Mouse (Mus musculus): ENCODE results near the gene Nop2. TPM values are rescaled to one million over a fixed set of nuclear protein-coding genes. Genes with fewer than 3 reads are reported as not detected.

Gene Nop2
- polyA plus RNA-seq, 1 experiment from 2014 or later, result 35.0 TPM

DNA sequence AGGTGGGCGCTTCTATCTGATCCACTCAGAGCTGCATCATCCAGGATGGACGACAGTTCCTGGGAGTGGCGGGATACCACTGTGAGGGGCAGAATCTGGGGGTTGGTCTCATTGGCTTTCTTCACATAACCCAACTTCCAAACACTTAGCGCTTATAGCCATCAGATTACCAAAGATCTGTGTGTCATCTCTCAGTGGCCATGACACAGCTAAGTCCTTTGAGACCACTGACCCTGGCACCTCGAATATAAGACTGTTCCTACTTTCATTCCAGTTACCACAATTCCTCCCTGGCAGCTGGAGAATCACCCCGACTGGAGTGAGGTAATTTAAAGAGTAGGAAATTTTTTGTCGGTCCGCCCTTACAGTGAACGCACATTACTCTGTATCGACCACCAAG, 54.5 kb downstream of the Nop2 start:
- no peaks in the 10 kb centered on the region for H3K9me3 ChIP-seq (replicated peaks)
- H3K4me2 ChIP-seq, result no peak overlapping the region
- no peak overlapping the region for H3K4me3 ChIP-seq
- 92% methylated on average over 10 of the region's 10 CpGs for WGBS
- no peaks in the 10 kb centered on the region for H3K27me3 ChIP-seq
- no peak overlapping the region for H3K9ac ChIP-seq
- no peak for ATAC-seq (replicated peaks; ENCODE audit: insufficient number of reproducible peaks, insufficient read depth, low FRiP score, low read depth)
- peaks cover 83% of the 10 kb centered on the region for H3K36me3 ChIP-seq
- H3K27ac ChIP-seq, result no peak overlapping the region
- H3K4me1 ChIP-seq (replicated peaks), result peaks cover 11% of the 10 kb centered on the region

DNA sequence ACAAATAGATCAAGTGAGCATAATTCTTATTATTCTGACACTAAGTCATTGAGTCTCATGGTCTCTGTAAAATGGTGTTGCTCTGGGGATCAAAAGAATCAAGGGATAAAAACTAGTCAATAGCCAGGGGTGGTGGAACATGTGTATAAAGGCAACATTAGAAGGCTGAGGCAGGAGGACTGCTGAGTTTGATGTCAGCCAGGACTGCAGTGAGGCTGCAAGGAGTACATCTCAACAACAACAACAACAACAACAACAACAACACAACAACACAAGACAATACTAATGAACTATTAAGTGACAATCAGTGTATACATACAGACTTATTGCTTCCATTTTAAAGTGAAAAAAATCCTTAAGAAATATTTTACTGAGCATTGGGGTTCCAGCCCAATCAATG, 59.1 kb downstream of the Nop2 start:
- no peak for ATAC-seq (replicated peaks; ENCODE audit: insufficient number of reproducible peaks, insufficient read depth, low FRiP score, low read depth)
- H3K27ac ChIP-seq, result peak overlapping the region; percentile 100
- peak overlapping the region; percentile 59 for H3K4me2 ChIP-seq
- H3K4me1 ChIP-seq (replicated peaks), result peaks cover 23% of the 10 kb centered on the region
- H3K9me3 ChIP-seq (replicated peaks), result no peaks in the 10 kb centered on the region
- H3K36me3 ChIP-seq, result peaks cover 60% of the 10 kb centered on the region
- peak overlapping the region; percentile 71 for H3K9ac ChIP-seq
- peak overlapping the region; percentile 80 for H3K4me3 ChIP-seq
- no peaks in the 10 kb centered on the region for H3K27me3 ChIP-seq

DNA sequence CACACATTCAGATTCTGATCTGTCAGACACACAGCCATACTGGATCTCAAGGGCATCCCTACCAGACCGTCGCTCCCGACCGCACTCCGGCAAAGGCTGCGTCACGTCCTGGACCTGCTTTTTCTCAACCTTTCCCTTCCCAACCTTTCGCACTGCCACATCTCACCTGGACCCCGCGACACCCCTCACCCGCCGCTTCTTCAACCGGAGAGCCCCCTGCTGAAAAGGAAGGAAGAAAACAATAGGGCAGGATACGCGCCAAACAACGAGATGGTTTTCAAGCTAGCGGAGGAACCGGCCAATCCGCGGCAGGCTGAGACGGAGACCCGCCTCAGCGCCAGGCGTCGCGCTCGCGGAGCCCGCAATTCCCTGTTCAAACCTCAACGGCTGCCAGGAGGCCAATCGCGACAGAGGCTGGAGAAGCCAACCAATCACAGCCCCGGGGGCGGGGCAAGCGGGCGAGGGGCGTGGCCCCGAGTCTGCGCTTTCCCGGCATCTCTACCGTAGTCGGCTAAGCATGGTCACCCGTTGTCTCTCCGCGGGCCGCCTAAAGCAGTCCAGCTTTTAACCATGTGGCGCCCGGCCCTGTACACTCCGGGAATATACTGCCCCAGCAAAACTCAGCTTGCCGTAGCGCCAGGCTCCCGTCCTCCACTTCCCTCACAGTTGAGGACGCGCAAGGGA, 59.8 kb downstream of the Nop2 start, which contains the start of the genes Ncapd2 and Mrpl51:
Gene Ncapd2 (minus strand): TSS at position 370 of the 684 bp plus-strand sequence.
Gene Mrpl51 (plus strand): TSS at position 470 of the 684 bp plus-strand sequence.
- peak within 1 kb of the TSS; percentile 81 for H3K4me2 ChIP-seq
- H3K9me3 ChIP-seq (replicated peaks), result no peaks in the 10 kb centered on the region
- H3K27ac ChIP-seq, result peak within 1 kb of the TSS; percentile 100
- WGBS, result under 1% methylated on average over 54 of the region's 54 CpGs
- ATAC-seq (replicated peaks; ENCODE audit: insufficient number of reproducible peaks, insufficient read depth, low FRiP score, low read depth), result peak; percentile 95
- peak within 1 kb of the TSS; percentile 80 for H3K4me3 ChIP-seq
- H3K36me3 ChIP-seq, result peaks cover 54% of the 10 kb centered on the region
- H3K4me1 ChIP-seq (replicated peaks), result peaks cover 23% of the 10 kb centered on the region
- H3K27me3 ChIP-seq, result no peaks in the 10 kb centered on the region
- H3K9ac ChIP-seq, result peak within 1 kb of the TSS; percentile 86

DNA sequence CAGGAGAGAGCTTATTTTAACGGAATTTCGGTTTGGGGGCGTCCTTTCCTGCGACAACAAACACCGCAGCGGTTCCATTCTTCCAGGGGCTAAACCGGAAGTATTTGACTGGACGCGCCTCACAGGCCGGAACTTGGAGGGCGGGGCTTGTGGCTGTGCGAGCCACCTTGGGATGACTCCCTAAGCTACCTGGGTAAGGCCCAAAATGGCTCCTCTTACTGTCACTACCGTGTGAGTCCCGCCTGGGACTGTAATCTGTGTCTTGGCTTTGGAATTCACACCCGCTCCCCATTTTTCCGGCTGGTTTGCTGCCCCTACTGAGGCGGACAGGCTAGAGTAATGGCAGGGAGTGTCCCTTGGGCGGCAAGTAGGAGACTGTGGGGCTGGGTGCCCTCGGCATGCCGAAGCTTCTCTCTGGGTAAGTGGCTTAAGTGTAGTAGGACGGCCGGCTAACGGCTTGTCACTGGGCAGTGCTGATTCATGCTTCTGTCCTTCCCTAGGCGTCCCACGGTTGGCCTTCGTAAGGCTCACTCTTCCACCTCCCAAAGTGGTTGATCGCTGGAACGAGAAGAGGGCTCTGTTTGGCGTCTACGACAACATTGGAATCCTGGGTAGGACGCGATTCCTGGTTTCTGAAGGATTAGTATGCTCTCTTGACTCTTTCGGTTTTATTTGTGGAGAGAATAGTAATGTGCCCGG, 60.5 kb downstream of the Nop2 start:
- peaks cover 47% of the 10 kb centered on the region for H3K36me3 ChIP-seq
- H3K27ac ChIP-seq, result peak overlapping the region; percentile 100
- H3K9me3 ChIP-seq (replicated peaks), result no peaks in the 10 kb centered on the region
- peak; percentile 90 for ATAC-seq (replicated peaks; ENCODE audit: insufficient number of reproducible peaks, insufficient read depth, low FRiP score, low read depth)
- H3K9ac ChIP-seq, result peak overlapping the region; percentile 86
- WGBS, result under 1% methylated on average over 34 of the region's 34 CpGs
- peak overlapping the region; percentile 80 for H3K4me3 ChIP-seq
- peaks cover 23% of the 10 kb centered on the region for H3K4me1 ChIP-seq (replicated peaks)
- no peaks in the 10 kb centered on the region for H3K27me3 ChIP-seq
- H3K4me2 ChIP-seq, result peak overlapping the region; percentile 81

DNA sequence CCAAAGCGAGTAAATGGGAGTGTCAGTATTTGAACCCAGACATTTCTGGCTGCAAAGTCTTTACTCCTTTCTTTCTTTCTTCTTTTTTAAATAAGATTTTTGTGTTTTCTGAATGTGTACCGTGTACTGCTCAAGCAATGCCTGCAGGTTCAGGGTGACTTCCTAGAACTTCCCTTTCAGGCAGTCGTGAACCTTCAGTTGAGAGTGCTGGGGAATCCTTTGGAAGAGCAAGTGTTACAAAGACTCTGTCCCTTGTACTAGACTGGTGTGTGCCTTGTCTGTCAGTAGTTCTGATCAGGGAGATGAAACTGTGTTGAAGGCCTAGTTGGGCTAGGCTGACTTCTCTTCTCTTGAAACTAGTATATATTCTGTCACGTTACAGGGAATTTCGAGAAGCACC, 61.1 kb downstream of the Nop2 start:
- Histone ChIP-seq H3K36me3 (peaks cover 40% of the 10 kb centered on the region), H3K9ac (peak overlapping the region; percentile 86), H3K4me3 (peak overlapping the region; percentile 80), H3K9me3 (replicated peaks) (no peaks in the 10 kb centered on the region), H3K4me1 (replicated peaks) (peaks cover 23% of the 10 kb centered on the region), H3K27me3 (no peaks in the 10 kb centered on the region), H3K4me2 (peak overlapping the region; percentile 81), H3K27ac (peak overlapping the region; percentile 100)
- WGBS, result 28% methylated on average over 5 of the region's 5 CpGs
- no peak for ATAC-seq (replicated peaks; ENCODE audit: insufficient number of reproducible peaks, insufficient read depth, low FRiP score, low read depth)

DNA sequence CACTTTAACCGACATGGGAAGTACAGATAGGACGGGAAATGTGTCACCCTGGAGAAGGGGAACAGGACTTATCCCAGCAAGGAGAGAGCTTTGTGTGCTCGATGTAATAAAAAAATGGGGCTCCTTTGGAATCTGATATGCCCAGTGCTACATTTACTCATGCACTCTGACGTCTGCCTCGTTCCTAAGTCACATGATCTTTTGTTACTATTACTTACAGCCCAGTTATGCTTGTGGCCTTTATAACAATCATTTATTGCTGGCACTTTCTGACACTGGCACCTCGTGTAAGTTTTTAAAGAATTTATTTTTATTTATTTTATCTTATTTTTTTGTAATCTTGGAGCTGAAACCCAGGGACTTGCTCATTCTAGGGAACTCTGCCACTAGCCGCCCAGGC, 61.7 kb downstream of the Nop2 start:
- Histone ChIP-seq H3K9ac (no peak overlapping the region), H3K4me3 (peak overlapping the region; percentile 80), H3K4me2 (peak overlapping the region; percentile 81), H3K36me3 (peaks cover 35% of the 10 kb centered on the region), H3K9me3 (replicated peaks) (no peaks in the 10 kb centered on the region), H3K27me3 (no peaks in the 10 kb centered on the region), H3K4me1 (replicated peaks) (peaks cover 23% of the 10 kb centered on the region), H3K27ac (0 out of 2 replicates have a peak overlapping the region, but pooled peaks have one; percentile 6)
- ATAC-seq (replicated peaks; ENCODE audit: insufficient number of reproducible peaks, insufficient read depth, low FRiP score, low read depth), result no peak
- WGBS, result 53% methylated on average over 7 of the region's 7 CpGs

Small RNA genes lying within 50 kb of the gene (microRNA-seq; reads per million reads assigned to microRNA genes)
- not detected for gene Mir7045

Other genes with a start within 250 kb of the Nop2 start
- 0.05 and 0.68 TPM in 2 replicates for gene Cd4, start 243.7 kb upstream of the Nop2 start, polyA plus RNA-seq (2015; fragmentation: Nextera tagmentation; extraction: Ambion mirVana)
- gene Lag3, start 220.2 kb upstream of the Nop2 start, polyA plus RNA-seq (2015; fragmentation: Nextera tagmentation; extraction: Ambion mirVana), result 1.2 and 1.7 TPM in 2 replicates
- gene Ptms, start 211.8 kb upstream of the Nop2 start, polyA plus RNA-seq (2015; fragmentation: Nextera tagmentation; extraction: Ambion mirVana), result 255 and 294 TPM in 2 replicates
- 358 and 371 TPM in 2 replicates for gene Mlf2, start 200.5 kb upstream of the Nop2 start, polyA plus RNA-seq (2015; fragmentation: Nextera tagmentation; extraction: Ambion mirVana)
- gene Cops7a, start 166.4 kb upstream of the Nop2 start, polyA plus RNA-seq (2015; fragmentation: Nextera tagmentation; extraction: Ambion mirVana), result 129 and 139 TPM in 2 replicates
- 0.62 and 1.1 TPM in 2 replicates for gene Pianp, start 135.2 kb upstream of the Nop2 start, polyA plus RNA-seq (2015; fragmentation: Nextera tagmentation; extraction: Ambion mirVana)
- gene Zfp384, start 122.8 kb upstream of the Nop2 start, polyA plus RNA-seq (2015; fragmentation: Nextera tagmentation; extraction: Ambion mirVana), result 9.0 and 12.4 TPM in 2 replicates
- 79.2 and 83.1 TPM in 2 replicates for gene Ing4, start 92.1 kb upstream of the Nop2 start, polyA plus RNA-seq (2015; fragmentation: Nextera tagmentation; extraction: Ambion mirVana)
- 5.2 and 7.1 TPM in 2 replicates for gene Acrbp, start 82.2 kb upstream of the Nop2 start, polyA plus RNA-seq (2015; fragmentation: Nextera tagmentation; extraction: Ambion mirVana)
- gene Lpar5, start 64.0 kb upstream of the Nop2 start, polyA plus RNA-seq (2015; fragmentation: Nextera tagmentation; extraction: Ambion mirVana), result 0.35 and 0.90 TPM in 2 replicates
- gene Chd4, start 35.9 kb upstream of the Nop2 start, polyA plus RNA-seq (2015; fragmentation: Nextera tagmentation; extraction: Ambion mirVana), result 61.1 and 63.4 TPM in 2 replicates
- 9.7 and 13.4 TPM in 2 replicates for gene Iffo1, start 13.3 kb downstream of the Nop2 start, polyA plus RNA-seq (2015; fragmentation: Nextera tagmentation; extraction: Ambion mirVana)
- 3,777 and 4,210 TPM in 2 replicates for gene Gapdh, start 34.6 kb downstream of the Nop2 start, polyA plus RNA-seq (2015; fragmentation: Nextera tagmentation; extraction: Ambion mirVana)
- gene Ncapd2, start 59.8 kb downstream of the Nop2 start, polyA plus RNA-seq (2015; fragmentation: Nextera tagmentation; extraction: Ambion mirVana), result 66.1 and 93.1 TPM in 2 replicates
- 233 and 272 TPM in 2 replicates for gene Mrpl51, start 59.9 kb downstream of the Nop2 start, polyA plus RNA-seq (2015; fragmentation: Nextera tagmentation; extraction: Ambion mirVana)
- 5.3 and 6.7 TPM in 2 replicates for gene Vamp1, start 83.6 kb downstream of the Nop2 start, polyA plus RNA-seq (2015; fragmentation: Nextera tagmentation; extraction: Ambion mirVana)
- 3.9 and 8.2 TPM in 2 replicates for gene Tapbpl, start 100.0 kb downstream of the Nop2 start, polyA plus RNA-seq (2015; fragmentation: Nextera tagmentation; extraction: Ambion mirVana)
- gene Cd27, start 105.1 kb downstream of the Nop2 start, polyA plus RNA-seq (2015; fragmentation: Nextera tagmentation; extraction: Ambion mirVana), result 2.0 and 10.1 TPM in 2 replicates
- 0.11 TPM in 1 of 2 replicates, not detected in the other for gene Tuba3a, start 154.1 kb downstream of the Nop2 start, polyA plus RNA-seq (2015; fragmentation: Nextera tagmentation; extraction: Ambion mirVana)
- 37.8 and 48.4 TPM in 2 replicates for gene Ltbr, start 182.0 kb downstream of the Nop2 start, polyA plus RNA-seq (2015; fragmentation: Nextera tagmentation; extraction: Ambion mirVana)
- gene Scnn1a, start 188.8 kb downstream of the Nop2 start, polyA plus RNA-seq (2015; fragmentation: Nextera tagmentation; extraction: Ambion mirVana), result 0.81 and 2.8 TPM in 2 replicates
- 42.8 and 56.4 TPM in 2 replicates for gene Tnfrsf1a, start 217.5 kb downstream of the Nop2 start, polyA plus RNA-seq (2015; fragmentation: Nextera tagmentation; extraction: Ambion mirVana)
- 0.05 and 0.37 TPM in 2 replicates for gene Plekhg6, start 248.9 kb downstream of the Nop2 start, polyA plus RNA-seq (2015; fragmentation: Nextera tagmentation; extraction: Ambion mirVana)